Mouse (Mus musculus) A20 (cell line): ENCODE measurements at regions not wholly inside any gene's neighbourhood (a gene's known extent, or its start where the extent isn't known, plus 50 kb on each side); places are given as distances from the start of the nearest gene placed in this dataset.

Source experiments
- DNase-seq: peaks from one replicate; pipeline ENCODE4 v3.0.0-alpha.2; 2011; ENCODE audit warnings: low read depth, low spot score

GRCm38 (mm10) chr15:22438088-22438487 lies 110.7 kb upstream of the Cdh18 start:
- peak; percentile 24 for DNase-seq
